Mouse (Mus musculus) lung, adult 2 months (tissue): ENCODE measurements at regions not wholly inside any gene's neighbourhood (a gene's known extent, or its start where the extent isn't known, plus 50 kb on each side); places are given as distances from the start of the nearest gene placed in this dataset.
"Not testable (repeated sequence)": the region's sequence is repeated elsewhere in the genome, so short reads cannot be mapped to it uniquely, and the experiment has no call there.

Source experiments
- DNase-seq: peaks from one replicate; pipeline ENCODE4 v3.0.0; 2022
- H3K4me1 ChIP-seq: fragments of 200-500 bp; 2 replicates; pipeline ENCODE4 v1.6.1; 2011; ENCODE audit warnings: low read length; ENCODE audit not compliant: control insufficient read depth, insufficient read depth
- H3K4me3 ChIP-seq: fragments of 200-500 bp; replicated peaks from 2 replicates; pipeline ENCODE3; 2011; ENCODE audit warnings: low read depth, mild to moderate bottlenecking, control low read depth, low read length; ENCODE audit errors: extremely low read depth
- CTCF ChIP-seq: fragments of 200-500 bp; IDR thresholded peaks from 2 replicates; pipeline ENCODE4 v1.5.1; 2011; ENCODE audit warnings: mild to moderate bottlenecking, low read length, control low read depth; ENCODE audit not compliant: insufficient read depth
- POLR2A ChIP-seq: fragments of 200-500 bp; IDR thresholded peaks from 2 replicates; pipeline ENCODE4 v1.6.1; 2011; ENCODE audit warnings: low read depth, mild to moderate bottlenecking, control low read depth, low read length, borderline replicate concordance; ENCODE audit errors: extremely low read depth
- WGBS: fragments of 180-500 bp; shearing (Covaris S2); methylation state at CpG from one replicate; pipeline ENCODE4 v1.1.7; 2018; 5-methylcytosine and 5-hydroxymethylcytosine counted together

DNA sequence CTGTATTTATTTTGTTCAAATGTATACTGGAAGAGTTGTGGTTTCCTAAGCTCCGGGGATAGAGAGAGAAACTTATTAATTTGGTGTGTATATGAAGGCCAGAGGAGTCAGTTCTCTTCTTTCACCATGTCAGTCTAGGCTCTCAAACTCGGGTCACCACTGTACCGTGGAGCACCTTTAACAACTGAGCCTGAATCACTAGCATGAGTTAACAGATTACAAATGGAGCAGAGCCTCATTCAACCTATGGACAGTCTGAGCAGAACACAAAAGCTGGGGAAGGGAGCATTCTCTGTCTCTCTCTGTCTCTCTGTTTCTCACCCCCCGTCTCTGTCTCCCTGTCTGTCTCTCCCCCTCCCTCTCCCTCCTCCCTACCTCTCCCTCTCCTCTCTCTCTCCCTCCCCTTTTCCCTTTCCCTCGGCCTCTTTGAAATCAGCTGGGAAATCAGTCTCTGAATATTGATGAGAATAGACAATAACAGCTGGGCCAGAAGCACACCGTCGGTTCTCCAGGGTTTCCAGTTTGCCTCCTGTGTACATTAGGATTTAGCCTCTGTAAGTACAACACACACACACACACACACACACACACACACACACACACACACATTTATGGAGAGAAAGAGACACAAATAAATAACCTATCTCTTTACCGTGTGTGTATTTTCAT, 200.4 kb upstream of the 1700056E22Rik start:
- Histone ChIP-seq H3K4me3 (no peak overlapping the region), H3K4me1 (no peaks in the 10 kb centered on the region)
- 76% methylated on average over 8 of the region's 8 CpGs for WGBS
- TF ChIP-seq POLR2A (no peak), CTCF (no peak)
- DNase-seq: no peak

- WGBS: 59% methylated on average over 5 of the region's 5 CpGs
- no peak overlapping the region for H3K4me3 ChIP-seq
- TF ChIP-seq POLR2A: no peak
- TF ChIP-seq CTCF: no peak
- H3K4me1 ChIP-seq: no peaks in the 10 kb centered on the region
- no peak for DNase-seq
Observed at GRCm38 (mm10) chr1:184233741-184234255, 199.7 kb upstream of the 1700056E22Rik start.

DNA sequence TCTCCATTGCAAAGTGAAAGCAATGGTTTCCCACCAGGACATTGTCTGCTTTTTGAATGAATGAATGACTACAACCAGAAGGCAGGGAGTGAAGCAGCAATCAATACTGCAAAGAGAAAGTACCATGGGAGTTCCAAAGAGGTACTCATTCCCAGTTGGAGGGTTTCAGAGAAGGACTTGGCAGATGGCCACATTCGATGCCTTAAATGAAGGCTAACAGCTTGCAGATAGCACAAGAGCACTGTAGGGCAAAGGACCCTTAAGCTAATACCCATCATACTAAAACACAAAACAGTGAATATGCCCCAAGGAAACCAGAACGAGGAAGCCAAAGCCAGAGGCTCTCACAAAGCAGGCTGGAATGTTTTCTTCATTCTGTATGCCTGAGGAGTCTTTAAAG, 188.2 kb upstream of the 1700056E22Rik start:
- WGBS: 29% methylated on average over 2 of the region's 2 CpGs

DNA sequence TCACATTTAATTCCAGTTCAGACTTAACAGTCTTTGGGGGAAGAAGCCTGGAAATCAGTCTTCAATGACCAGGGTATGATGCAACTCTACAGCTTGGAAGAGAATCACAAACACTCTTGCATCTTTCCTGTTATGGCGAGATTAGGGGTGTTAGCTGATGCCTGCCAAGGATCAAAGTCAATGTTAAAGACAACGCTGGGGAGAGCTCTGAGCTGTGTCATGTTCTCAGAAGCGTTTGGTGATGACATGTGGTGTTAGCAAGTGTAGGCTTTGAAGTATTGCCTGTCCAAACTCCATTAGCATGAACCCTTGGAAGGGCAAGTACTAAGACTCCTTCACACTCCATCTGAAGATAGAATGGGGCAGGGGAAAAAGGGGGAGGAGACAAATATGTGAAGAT, 187.7 kb upstream of the 1700056E22Rik start:
- TF ChIP-seq CTCF (no peak), POLR2A (no peak)
- WGBS: 33% methylated on average over 3 of the region's 3 CpGs
- Histone ChIP-seq H3K4me3 (no peak overlapping the region), H3K4me1 (no peaks in the 10 kb centered on the region)
- no peak for DNase-seq

More for the DNA sequence above, 188.2 kb upstream of the 1700056E22Rik start:
- Histone ChIP-seq H3K4me1 (no peaks in the 10 kb centered on the region), H3K4me3 (no peak overlapping the region)
- DNase-seq: no peak
- TF ChIP-seq POLR2A: no peak
- no peak for TF ChIP-seq CTCF

DNA sequence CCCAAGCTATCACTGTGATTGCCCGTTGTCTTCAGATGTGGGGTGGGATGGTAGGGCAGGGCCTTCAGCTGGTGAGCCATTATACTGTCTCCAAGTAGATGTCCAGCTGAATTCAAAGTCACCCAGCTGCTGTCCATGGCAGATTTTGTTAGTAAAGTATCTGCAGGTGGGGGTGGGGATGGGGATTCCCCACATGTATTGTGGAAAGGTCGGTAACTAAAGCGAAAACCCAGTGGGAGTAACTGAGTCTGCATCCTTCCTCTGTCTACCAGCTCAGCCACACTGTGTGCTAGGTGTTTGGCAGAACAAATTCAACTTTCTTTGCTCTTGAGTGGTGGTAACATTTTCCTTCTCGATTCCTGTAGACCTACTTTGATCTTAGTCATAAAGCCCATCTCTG, 163.2 kb upstream of the 1700056E22Rik start:
- no peaks in the 10 kb centered on the region for H3K4me1 ChIP-seq
- WGBS: 79% methylated on average over 4 of the region's 4 CpGs
- DNase-seq: no peak
- TF ChIP-seq POLR2A (no peak), CTCF (no peak)
- no peak overlapping the region for H3K4me3 ChIP-seq

DNA sequence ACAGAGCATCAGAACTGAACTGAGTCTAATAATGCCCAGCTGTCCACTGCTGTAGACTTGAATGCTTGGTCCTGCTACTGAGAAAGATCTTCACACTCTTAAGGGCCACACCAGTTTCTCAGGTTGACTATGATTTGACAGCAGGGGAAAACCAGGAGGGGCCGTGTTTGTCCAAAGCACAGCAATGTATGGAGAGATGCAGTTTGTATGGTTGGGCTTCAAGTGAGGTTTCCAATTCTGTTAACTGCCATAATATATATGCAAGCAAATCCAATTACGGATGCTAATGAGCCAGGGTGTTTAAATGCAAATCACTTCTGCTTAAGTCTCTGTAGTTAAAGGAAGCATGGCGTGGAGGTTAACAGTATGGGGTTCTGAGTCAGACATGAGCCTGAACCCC, 157.2 kb upstream of the 1700056E22Rik start:
- no peak for DNase-seq
- H3K4me1 ChIP-seq: no peaks in the 10 kb centered on the region
- no peak overlapping the region for H3K4me3 ChIP-seq
- WGBS: 83% methylated on average over 3 of the region's 3 CpGs
- TF ChIP-seq POLR2A: no peak
- no peak for TF ChIP-seq CTCF

DNA sequence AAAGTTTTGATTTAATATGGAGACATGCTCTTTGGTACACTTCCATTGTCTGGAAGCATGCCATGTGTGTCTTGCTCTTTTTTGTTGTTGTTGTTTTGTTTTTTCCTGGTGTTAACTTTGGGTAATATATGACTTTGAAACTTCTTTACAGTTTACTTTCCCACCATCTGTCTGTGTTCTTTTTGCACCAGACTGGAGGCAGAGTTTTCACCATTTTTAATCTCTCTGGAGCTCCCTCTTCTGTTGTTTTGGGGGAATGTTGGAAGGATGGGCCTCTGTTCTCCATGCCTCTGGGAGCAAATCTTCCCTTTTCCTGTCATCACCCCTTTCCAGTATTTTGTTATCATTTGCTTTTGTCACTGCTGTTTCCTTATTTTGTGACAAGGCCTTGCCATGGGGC, 153.5 kb upstream of the 1700056E22Rik start:
- TF ChIP-seq POLR2A (no peak), CTCF (no peak)
- no peaks in the 10 kb centered on the region for H3K4me1 ChIP-seq
- H3K4me3 ChIP-seq: no peak overlapping the region
- no peak for DNase-seq

DNA sequence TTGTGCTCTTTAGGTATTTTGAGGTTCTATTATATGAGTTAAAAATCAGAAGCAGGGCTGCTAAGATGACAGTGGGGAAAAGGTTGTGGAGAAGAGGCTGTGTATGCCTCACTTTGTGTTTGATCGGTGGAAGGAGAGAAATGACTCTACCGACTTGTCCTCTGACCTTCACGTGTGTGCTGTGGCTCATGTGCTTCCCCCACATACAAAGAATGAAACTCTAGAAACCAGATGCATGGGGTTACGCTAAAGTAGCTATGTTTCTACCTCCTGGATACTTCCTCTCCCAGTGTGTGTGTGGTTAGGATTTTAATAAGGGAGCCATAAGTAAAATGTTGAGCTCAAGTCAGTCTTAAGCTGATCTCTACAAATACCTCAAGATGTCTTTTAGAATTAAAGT, 148.1 kb upstream of the 1700056E22Rik start:
- H3K4me3 ChIP-seq: no peak overlapping the region
- no peak for DNase-seq
- WGBS: 79% methylated on average over 4 of the region's 4 CpGs
- TF ChIP-seq CTCF: no peak
- TF ChIP-seq POLR2A: no peak
- H3K4me1 ChIP-seq: no peaks in the 10 kb centered on the region

- not testable (repeated sequence) for H3K4me3 ChIP-seq, DNase-seq, H3K4me1 ChIP-seq
- WGBS: 85% methylated on average over 1 of the region's 1 CpGs
Observed at GRCm38 (mm10) chr1:184174416-184174815, 140.3 kb upstream of the 1700056E22Rik start.

DNA sequence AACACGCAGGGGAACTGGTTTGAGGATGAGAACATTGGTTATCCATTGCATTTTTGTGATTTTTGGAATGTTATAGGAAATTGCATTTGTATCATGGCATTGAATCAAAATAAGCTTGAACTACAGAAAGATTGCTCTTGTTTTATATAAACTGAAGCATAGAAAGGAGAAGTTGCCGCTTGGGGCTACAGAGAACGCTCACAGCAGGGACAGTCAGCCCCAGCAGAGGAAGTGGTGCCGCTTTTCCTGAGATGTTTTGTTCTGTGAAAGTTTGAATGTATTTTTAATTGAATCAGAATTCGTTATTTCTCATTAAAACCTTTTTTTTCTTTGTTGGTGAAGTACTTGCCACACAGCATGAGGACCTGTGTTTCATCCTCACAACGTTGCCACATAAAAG, 139.6 kb upstream of the 1700056E22Rik start:
- no peak overlapping the region for H3K4me3 ChIP-seq
- WGBS: 72% methylated on average over 6 of the region's 6 CpGs
- no peaks in the 10 kb centered on the region for H3K4me1 ChIP-seq
- TF ChIP-seq CTCF (no peak), POLR2A (no peak)
- DNase-seq: no peak

GRCm38 (mm10) chr1:184172986-184173385, 138.9 kb upstream of the 1700056E22Rik start:
- 95% methylated on average over 2 of the region's 2 CpGs for WGBS

More at GRCm38 (mm10) chr1:184172986-184173385, 138.9 kb upstream of the 1700056E22Rik start:
- Histone ChIP-seq H3K4me3 (no peak overlapping the region), H3K4me1 (no peaks in the 10 kb centered on the region)
- TF ChIP-seq CTCF (no peak), POLR2A (no peak)
- DNase-seq: no peak
